Mouse (Mus musculus) lung, embryonic 16.5 days (tissue): ENCODE measurements at regions not wholly inside any gene's neighbourhood (a gene's known extent, or its start where the extent isn't known, plus 50 kb on each side); places are given as distances from the start of the nearest gene placed in this dataset.

Source experiments
- ATAC-seq: fragments of 200-750 bp; cut with Nextera tagmentation; 2 replicates; pipeline ENCODE4 v1.8.0; 2017; ENCODE audit warnings: low read depth, mild to moderate bottlenecking, moderate library complexity
- H3K27ac ChIP-seq: fragments of 300-500 bp; sonication (generic); 2 replicates; pipeline ENCODE4 v1.5.1; 2014; ENCODE audit warnings: mild to moderate bottlenecking, control low read depth, low read length
- H3K27me3 ChIP-seq: fragments of 300-500 bp; sonication (generic); 2 replicates; pipeline ENCODE4 v1.6.1; 2014; ENCODE audit warnings: low read depth, low read length, mixed read lengths; ENCODE audit not compliant: control insufficient read depth, insufficient read depth
- H3K36me3 ChIP-seq: fragments of 300-500 bp; sonication (generic); 2 replicates; pipeline ENCODE4 v1.6.1; 2014; ENCODE audit warnings: low read length; ENCODE audit not compliant: control insufficient read depth, insufficient read depth
- H3K4me1 ChIP-seq: fragments of 300-500 bp; sonication (generic); replicated peaks from 2 replicates; pipeline ENCODE4 v1.6.1; 2014; ENCODE audit warnings: low read length, mixed read lengths; ENCODE audit not compliant: control insufficient read depth, insufficient read depth
- H3K4me2 ChIP-seq: fragments of 300-500 bp; sonication (generic); 2 replicates; pipeline ENCODE4 v1.6.1; 2014; ENCODE audit warnings: low read depth, low read length, control low read depth
- H3K4me3 ChIP-seq: fragments of 300-500 bp; sonication (generic); 2 replicates; pipeline ENCODE4 v1.5.1; 2014; ENCODE audit warnings: mild to moderate bottlenecking, low read length, control low read depth
- H3K9ac ChIP-seq: fragments of 300-500 bp; sonication (generic); 2 replicates; pipeline ENCODE4 v1.6.1; 2014; ENCODE audit warnings: low read length, control low read depth
- H3K9me3 ChIP-seq: fragments of 300-500 bp; sonication (generic); 2 replicates; pipeline ENCODE4 v1.6.1; 2016; ENCODE audit warnings: low read length; ENCODE audit not compliant: control insufficient read depth
- WGBS: fragments of 180-500 bp; shearing (Covaris S2); extraction: QIAGEN DNeasy Blood & Tissue Kit; methylation state at CpG from one replicate; pipeline ENCODE4 v1.1.7; 2014; 5-methylcytosine and 5-hydroxymethylcytosine counted together

DNA sequence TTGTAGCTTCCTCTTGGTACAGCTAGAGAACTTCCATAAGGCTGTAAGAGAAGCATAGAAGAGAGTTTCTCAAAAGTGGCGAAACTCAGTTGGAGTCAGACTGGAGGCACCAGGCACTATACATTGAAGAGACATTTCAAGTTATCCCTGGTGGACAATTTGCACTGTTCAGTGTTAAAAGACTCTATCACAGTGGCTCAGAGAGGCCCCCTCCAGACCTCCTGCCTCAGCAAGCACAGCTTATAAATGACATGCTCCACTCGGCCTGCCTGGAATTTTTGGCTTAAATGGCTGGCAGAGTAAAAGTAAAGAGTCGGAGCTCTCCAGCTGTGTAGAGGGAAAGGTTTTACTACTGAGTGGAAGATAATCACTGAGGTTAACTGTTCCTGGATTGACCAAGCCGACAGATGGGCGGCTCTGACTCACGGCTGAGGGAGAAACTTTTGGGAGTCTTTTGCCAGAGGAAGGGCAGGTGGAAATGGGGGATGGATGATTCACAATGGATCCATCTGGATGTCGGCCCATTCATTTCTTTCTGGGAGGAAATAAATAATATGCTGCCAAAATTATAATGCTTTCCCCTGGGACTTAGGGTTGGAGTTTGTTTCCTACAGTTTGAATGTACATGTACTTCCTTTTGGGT, 395.6 kb downstream of the Bcl11a start:
- Histone ChIP-seq H3K4me1 (no peaks in the 10 kb centered on the region), H3K27me3 (no peaks in the 10 kb centered on the region), H3K9ac (no peak overlapping the region), H3K9me3 (no peaks in the 10 kb centered on the region), H3K4me2 (no peak overlapping the region), H3K4me3 (no peak overlapping the region), H3K36me3 (no peaks in the 10 kb centered on the region), H3K27ac (no peak overlapping the region)
- ATAC-seq, result no peak
- WGBS, result 51% methylated on average over 7 of the region's 7 CpGs

- Histone ChIP-seq H3K36me3 (no peaks in the 10 kb centered on the region), H3K4me2 (no peak overlapping the region), H3K4me1 (no peaks in the 10 kb centered on the region), H3K27me3 (no peaks in the 10 kb centered on the region), H3K9me3 (no peaks in the 10 kb centered on the region), H3K4me3 (no peak overlapping the region), H3K9ac (no peak overlapping the region), H3K27ac (no peak overlapping the region)
- ATAC-seq, result no peak
- 38% methylated on average over 11 of the region's 11 CpGs for WGBS
Measured at GRCm38 (mm10) chr11:24502722-24503424, 425.0 kb downstream of the Bcl11a start.

DNA sequence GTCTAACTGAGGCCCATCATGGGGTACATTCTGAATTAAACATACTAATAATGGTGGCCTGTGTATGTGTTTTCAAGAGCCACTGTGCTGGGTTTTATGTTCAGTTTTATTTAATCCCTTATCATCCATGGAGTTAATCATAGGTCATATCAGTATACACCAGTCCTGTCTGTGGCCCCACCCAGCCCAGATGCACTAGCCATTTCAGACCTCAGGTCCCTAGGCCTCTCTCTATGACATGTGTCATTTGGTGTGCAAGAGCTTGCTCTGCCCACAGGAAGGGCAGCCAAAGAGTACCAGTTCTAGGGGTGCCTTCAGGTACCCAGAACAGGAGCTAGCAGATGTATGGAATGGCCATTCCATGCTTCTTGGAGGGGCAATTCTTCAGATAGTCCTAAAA, 437.7 kb downstream of the Bcl11a start:
- Histone ChIP-seq H3K36me3 (no peaks in the 10 kb centered on the region), H3K27me3 (no peaks in the 10 kb centered on the region), H3K4me2 (no peak overlapping the region), H3K4me3 (no peak overlapping the region), H3K9ac (no peak overlapping the region), H3K9me3 (no peaks in the 10 kb centered on the region), H3K4me1 (no peaks in the 10 kb centered on the region), H3K27ac (no peak overlapping the region)
- ATAC-seq, result no peak

GRCm38 (mm10) chr11:24535462-24535861, 457.6 kb downstream of the Bcl11a start:
- no peak overlapping the region for H3K4me3 ChIP-seq
- H3K27me3 ChIP-seq, result no peaks in the 10 kb centered on the region
- no peaks in the 10 kb centered on the region for H3K36me3 ChIP-seq
- H3K9ac ChIP-seq, result no peak overlapping the region
- H3K4me2 ChIP-seq, result no peak overlapping the region
- no peaks in the 10 kb centered on the region for H3K4me1 ChIP-seq
- no peak overlapping the region for H3K27ac ChIP-seq
- H3K9me3 ChIP-seq, result no peaks in the 10 kb centered on the region
- no peak for ATAC-seq
- WGBS, result 66% methylated on average over 7 of the region's 7 CpGs

- Histone ChIP-seq H3K27ac (no peak overlapping the region), H3K4me2 (no peak overlapping the region), H3K36me3 (no peaks in the 10 kb centered on the region), H3K27me3 (no peaks in the 10 kb centered on the region), H3K4me1 (no peaks in the 10 kb centered on the region), H3K4me3 (no peak overlapping the region), H3K9me3 (no peaks in the 10 kb centered on the region), H3K9ac (no peak overlapping the region)
- no peak for ATAC-seq
Measured at GRCm38 (mm10) chr11:24537721-24538120, 459.9 kb downstream of the Bcl11a start.

- no peak overlapping the region for H3K4me3 ChIP-seq
- H3K9me3 ChIP-seq, result no peaks in the 10 kb centered on the region
- no peak overlapping the region for H3K9ac ChIP-seq
- H3K4me2 ChIP-seq, result no peak overlapping the region
- no peaks in the 10 kb centered on the region for H3K27me3 ChIP-seq
- no peaks in the 10 kb centered on the region for H3K36me3 ChIP-seq
- peak; percentile 60 for ATAC-seq
- no peaks in the 10 kb centered on the region for H3K4me1 ChIP-seq
- H3K27ac ChIP-seq, result no peak overlapping the region
Measured at GRCm38 (mm10) chr11:24569655-24570054, 491.8 kb downstream of the Bcl11a start.

DNA sequence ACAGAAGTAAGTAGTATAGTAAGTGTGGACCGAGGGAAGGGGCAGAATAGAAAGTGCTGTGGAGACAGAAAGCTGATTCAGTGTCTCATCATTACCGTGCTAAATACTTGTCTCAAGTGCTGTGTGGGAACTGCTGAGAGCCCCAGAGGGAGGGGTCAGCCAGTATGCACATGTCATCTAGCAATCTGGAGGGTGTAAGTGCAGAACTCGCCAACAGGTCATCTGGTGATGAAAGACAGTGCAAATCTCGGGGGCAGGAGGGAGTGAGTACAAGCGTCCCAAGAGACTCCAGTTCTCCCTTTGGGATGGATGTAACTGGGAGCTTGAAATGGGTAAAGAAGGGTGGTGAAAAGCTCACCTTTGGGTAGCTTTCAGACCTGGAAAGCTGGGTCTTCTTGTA, 535.7 kb downstream of the Bcl11a start:
- Histone ChIP-seq H3K9me3 (no peaks in the 10 kb centered on the region), H3K27me3 (no peaks in the 10 kb centered on the region), H3K9ac (no peak overlapping the region), H3K4me1 (no peaks in the 10 kb centered on the region), H3K4me3 (no peak overlapping the region), H3K4me2 (no peak overlapping the region), H3K27ac (no peak overlapping the region), H3K36me3 (no peaks in the 10 kb centered on the region)
- no peak for ATAC-seq
- 32% methylated on average over 5 of the region's 5 CpGs for WGBS

DNA sequence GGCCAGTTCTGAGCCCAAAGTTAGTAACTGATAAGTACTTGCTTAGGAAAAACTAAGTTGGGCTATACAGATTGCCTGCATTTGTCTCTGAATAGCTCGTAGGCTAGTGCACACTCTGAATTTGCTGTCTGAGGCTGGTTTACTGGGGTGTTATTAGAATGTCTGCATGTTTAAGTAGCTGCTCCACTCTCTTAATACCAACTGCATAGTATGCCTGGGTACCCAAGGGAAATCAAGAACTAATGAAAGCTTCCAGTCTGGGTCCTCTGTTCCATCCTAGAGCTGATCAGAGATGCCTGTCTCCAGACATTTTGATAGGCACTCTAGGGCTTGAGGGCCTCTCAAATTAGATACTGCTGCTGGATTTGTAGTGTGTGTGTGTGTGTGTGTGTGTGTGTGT, 537.6 kb downstream of the Bcl11a start:
- no peak for ATAC-seq
- 80% methylated on average over 1 of the region's 1 CpGs for WGBS

GRCm38 (mm10) chr11:24618586-24618985, 540.7 kb downstream of the Bcl11a start:
- H3K36me3 ChIP-seq, result no peaks in the 10 kb centered on the region
- H3K27me3 ChIP-seq, result no peaks in the 10 kb centered on the region
- 63% methylated on average over 2 of the region's 2 CpGs for WGBS
- H3K4me1 ChIP-seq, result no peaks in the 10 kb centered on the region
- H3K9me3 ChIP-seq, result no peaks in the 10 kb centered on the region
- H3K9ac ChIP-seq, result no peak overlapping the region
- H3K27ac ChIP-seq, result no peak overlapping the region
- H3K4me3 ChIP-seq, result no peak overlapping the region
- H3K4me2 ChIP-seq, result no peak overlapping the region
- no peak for ATAC-seq

More for the DNA sequence above, 537.6 kb downstream of the Bcl11a start:
- no peaks in the 10 kb centered on the region for H3K4me1 ChIP-seq
- H3K36me3 ChIP-seq, result no peaks in the 10 kb centered on the region
- no peaks in the 10 kb centered on the region for H3K9me3 ChIP-seq
- H3K4me2 ChIP-seq, result no peak overlapping the region
- H3K4me3 ChIP-seq, result no peak overlapping the region
- H3K9ac ChIP-seq, result no peak overlapping the region
- H3K27ac ChIP-seq, result no peak overlapping the region
- H3K27me3 ChIP-seq, result no peaks in the 10 kb centered on the region
